Mouse (Mus musculus): ENCODE measurements at regions not wholly inside any gene's neighbourhood (a gene's known extent, or its start where the extent isn't known, plus 50 kb on each side); places are given as distances from the start of the nearest gene placed in this dataset.

- 85% methylated on average over 3 of the region's 3 CpGs for WGBS
- H3K27me3 ChIP-seq (ENCODE audit: control insufficient read depth, insufficient read depth, low read length), result no peaks in the 10 kb centered on the region
- no peak for ATAC-seq (ENCODE audit: insufficient number of reproducible peaks, insufficient read depth, low FRiP score, low read depth)
- H3K36me3 ChIP-seq (ENCODE audit: control insufficient read depth, insufficient read depth, low read length), result no peaks in the 10 kb centered on the region
- H3K4me1 ChIP-seq (ENCODE audit: control insufficient read depth, insufficient read depth, low read length), result no peaks in the 10 kb centered on the region
- no peak overlapping the region for H3K4me3 ChIP-seq (ENCODE audit: low read depth, low read length)
- H3K27ac ChIP-seq (ENCODE audit: low read length), result no peak overlapping the region
- H3K9ac ChIP-seq (replicated peaks; ENCODE audit: low read depth, low read length), result no peak overlapping the region
- H3K4me2 ChIP-seq (replicated peaks; ENCODE audit: low read depth, low read length), result no peak overlapping the region
- H3K9me3 ChIP-seq (ENCODE audit: control insufficient read depth, low read depth, low read length), result no peaks in the 10 kb centered on the region
Measured at GRCm38 (mm10) chr7:76053843-76054242, 175.8 kb upstream of the Agbl1 start.

- no peak overlapping the region for H3K4me3 ChIP-seq (ENCODE audit: low read depth, low read length)
- H3K4me1 ChIP-seq (ENCODE audit: control insufficient read depth, insufficient read depth, low read length), result no peaks in the 10 kb centered on the region
- no peaks in the 10 kb centered on the region for H3K27me3 ChIP-seq (ENCODE audit: control insufficient read depth, insufficient read depth, low read length)
- H3K4me2 ChIP-seq (replicated peaks; ENCODE audit: low read depth, low read length), result no peak overlapping the region
- no peak overlapping the region for H3K9ac ChIP-seq (replicated peaks; ENCODE audit: low read depth, low read length)
- H3K36me3 ChIP-seq (ENCODE audit: control insufficient read depth, insufficient read depth, low read length), result no peaks in the 10 kb centered on the region
- no peak for ATAC-seq (ENCODE audit: insufficient number of reproducible peaks, insufficient read depth, low FRiP score, low read depth)
- 59% methylated on average over 1 of the region's 1 CpGs for WGBS
- H3K9me3 ChIP-seq (ENCODE audit: control insufficient read depth, low read depth, low read length), result no peaks in the 10 kb centered on the region
- no peak overlapping the region for H3K27ac ChIP-seq (ENCODE audit: low read length)
Measured at GRCm38 (mm10) chr7:76099149-76099548, 130.5 kb upstream of the Agbl1 start.

- no peak overlapping the region for H3K4me3 ChIP-seq (ENCODE audit: low read depth, low read length)
- WGBS, result 89% methylated on average over 8 of the region's 8 CpGs
- H3K9ac ChIP-seq (replicated peaks; ENCODE audit: low read depth, low read length), result no peak overlapping the region
- no peak overlapping the region for H3K4me2 ChIP-seq (replicated peaks; ENCODE audit: low read depth, low read length)
- no peaks in the 10 kb centered on the region for H3K27me3 ChIP-seq (ENCODE audit: control insufficient read depth, insufficient read depth, low read length)
- ATAC-seq (ENCODE audit: insufficient number of reproducible peaks, insufficient read depth, low FRiP score, low read depth), result no peak
- H3K9me3 ChIP-seq (ENCODE audit: control insufficient read depth, low read depth, low read length), result no peaks in the 10 kb centered on the region
- H3K36me3 ChIP-seq (ENCODE audit: control insufficient read depth, insufficient read depth, low read length), result no peaks in the 10 kb centered on the region
- H3K4me1 ChIP-seq (ENCODE audit: control insufficient read depth, insufficient read depth, low read length), result no peaks in the 10 kb centered on the region
- no peak overlapping the region for H3K27ac ChIP-seq (ENCODE audit: low read length)
Measured at GRCm38 (mm10) chr7:76121242-76121844, 108.3 kb upstream of the Agbl1 start.

- no peaks in the 10 kb centered on the region for H3K36me3 ChIP-seq (ENCODE audit: control insufficient read depth, insufficient read depth, low read length)
- no peak overlapping the region for H3K4me3 ChIP-seq (ENCODE audit: low read depth, low read length)
- H3K9me3 ChIP-seq (ENCODE audit: control insufficient read depth, low read depth, low read length), result no peaks in the 10 kb centered on the region
- H3K9ac ChIP-seq (replicated peaks; ENCODE audit: low read depth, low read length), result no peak overlapping the region
- H3K27ac ChIP-seq (ENCODE audit: low read length), result no peak overlapping the region
- WGBS, result 59% methylated on average over 2 of the region's 2 CpGs
- H3K4me2 ChIP-seq (replicated peaks; ENCODE audit: low read depth, low read length), result no peak overlapping the region
- no peaks in the 10 kb centered on the region for H3K4me1 ChIP-seq (ENCODE audit: control insufficient read depth, insufficient read depth, low read length)
- no peak for ATAC-seq (ENCODE audit: insufficient number of reproducible peaks, insufficient read depth, low FRiP score, low read depth)
- H3K27me3 ChIP-seq (ENCODE audit: control insufficient read depth, insufficient read depth, low read length), result no peaks in the 10 kb centered on the region
Measured at GRCm38 (mm10) chr7:76127641-76128111, 102.0 kb upstream of the Agbl1 start.

GRCm38 (mm10) chr7:76142455-76142854 lies 87.2 kb upstream of the Agbl1 start:
- Histone ChIP-seq H3K9me3 (ENCODE audit: control insufficient read depth, low read depth, low read length) (no peaks in the 10 kb centered on the region), H3K36me3 (ENCODE audit: control insufficient read depth, insufficient read depth, low read length) (no peaks in the 10 kb centered on the region), H3K4me3 (ENCODE audit: low read depth, low read length) (no peak overlapping the region), H3K27ac (ENCODE audit: low read length) (no peak overlapping the region), H3K4me1 (ENCODE audit: control insufficient read depth, insufficient read depth, low read length) (no peaks in the 10 kb centered on the region), H3K9ac (replicated peaks; ENCODE audit: low read depth, low read length) (no peak overlapping the region), H3K27me3 (ENCODE audit: control insufficient read depth, insufficient read depth, low read length) (no peaks in the 10 kb centered on the region), H3K4me2 (replicated peaks; ENCODE audit: low read depth, low read length) (no peak overlapping the region)
- WGBS, result 70% methylated on average over 4 of the region's 4 CpGs
- no peak for ATAC-seq (ENCODE audit: insufficient number of reproducible peaks, insufficient read depth, low FRiP score, low read depth)

GRCm38 (mm10) chr7:76146385-76146784 lies 83.3 kb upstream of the Agbl1 start:
- no peaks in the 10 kb centered on the region for H3K4me1 ChIP-seq (ENCODE audit: control insufficient read depth, insufficient read depth, low read length)
- no peak for ATAC-seq (ENCODE audit: insufficient number of reproducible peaks, insufficient read depth, low FRiP score, low read depth)

GRCm38 (mm10) chr7:76156869-76157268 lies 72.8 kb upstream of the Agbl1 start:
- no peak for ATAC-seq (ENCODE audit: insufficient number of reproducible peaks, insufficient read depth, low FRiP score, low read depth)
- H3K9ac ChIP-seq (replicated peaks; ENCODE audit: low read depth, low read length), result no peak overlapping the region
- no peak overlapping the region for H3K27ac ChIP-seq (ENCODE audit: low read length)
- H3K4me3 ChIP-seq (ENCODE audit: low read depth, low read length), result no peak overlapping the region
- no peak overlapping the region for H3K4me2 ChIP-seq (replicated peaks; ENCODE audit: low read depth, low read length)
- no peaks in the 10 kb centered on the region for H3K36me3 ChIP-seq (ENCODE audit: control insufficient read depth, insufficient read depth, low read length)
- no peaks in the 10 kb centered on the region for H3K4me1 ChIP-seq (ENCODE audit: control insufficient read depth, insufficient read depth, low read length)
- 34% methylated on average over 8 of the region's 8 CpGs for WGBS
- H3K9me3 ChIP-seq (ENCODE audit: control insufficient read depth, low read depth, low read length), result no peaks in the 10 kb centered on the region
- no peaks in the 10 kb centered on the region for H3K27me3 ChIP-seq (ENCODE audit: control insufficient read depth, insufficient read depth, low read length)

More at GRCm38 (mm10) chr7:76146385-76146784, 83.3 kb upstream of the Agbl1 start:
- H3K4me3 ChIP-seq (ENCODE audit: low read depth, low read length), result no peak overlapping the region
- H3K27me3 ChIP-seq (ENCODE audit: control insufficient read depth, insufficient read depth, low read length), result no peaks in the 10 kb centered on the region
- no peak overlapping the region for H3K4me2 ChIP-seq (replicated peaks; ENCODE audit: low read depth, low read length)
- no peaks in the 10 kb centered on the region for H3K36me3 ChIP-seq (ENCODE audit: control insufficient read depth, insufficient read depth, low read length)
- H3K9me3 ChIP-seq (ENCODE audit: control insufficient read depth, low read depth, low read length), result no peaks in the 10 kb centered on the region
- no peak overlapping the region for H3K27ac ChIP-seq (ENCODE audit: low read length)
- H3K9ac ChIP-seq (replicated peaks; ENCODE audit: low read depth, low read length), result no peak overlapping the region

GRCm38 (mm10) chr7:76164191-76164590 lies 65.5 kb upstream of the Agbl1 start:
- WGBS, result 91% methylated on average over 1 of the region's 1 CpGs

More at GRCm38 (mm10) chr7:76164191-76164590, 65.5 kb upstream of the Agbl1 start:
- Histone ChIP-seq H3K9ac (replicated peaks; ENCODE audit: low read depth, low read length) (no peak overlapping the region), H3K36me3 (ENCODE audit: control insufficient read depth, insufficient read depth, low read length) (no peaks in the 10 kb centered on the region), H3K27me3 (ENCODE audit: control insufficient read depth, insufficient read depth, low read length) (no peaks in the 10 kb centered on the region), H3K4me1 (ENCODE audit: control insufficient read depth, insufficient read depth, low read length) (no peaks in the 10 kb centered on the region), H3K27ac (ENCODE audit: low read length) (no peak overlapping the region), H3K9me3 (ENCODE audit: control insufficient read depth, low read depth, low read length) (no peaks in the 10 kb centered on the region), H3K4me3 (ENCODE audit: low read depth, low read length) (no peak overlapping the region), H3K4me2 (replicated peaks; ENCODE audit: low read depth, low read length) (no peak overlapping the region)
- no peak for ATAC-seq (ENCODE audit: insufficient number of reproducible peaks, insufficient read depth, low FRiP score, low read depth)

Data from stomach, embryonic 14.5 days (tissue).